Mouse (Mus musculus): ENCODE data around the gene Rpl9-ps1.

Gene Rpl9-ps1

GRCm38 (mm10) chr11:83619037-83619436 lies 26.4 kb downstream of the Rpl9-ps1 start:
- no peak for DNase-seq

DNA sequence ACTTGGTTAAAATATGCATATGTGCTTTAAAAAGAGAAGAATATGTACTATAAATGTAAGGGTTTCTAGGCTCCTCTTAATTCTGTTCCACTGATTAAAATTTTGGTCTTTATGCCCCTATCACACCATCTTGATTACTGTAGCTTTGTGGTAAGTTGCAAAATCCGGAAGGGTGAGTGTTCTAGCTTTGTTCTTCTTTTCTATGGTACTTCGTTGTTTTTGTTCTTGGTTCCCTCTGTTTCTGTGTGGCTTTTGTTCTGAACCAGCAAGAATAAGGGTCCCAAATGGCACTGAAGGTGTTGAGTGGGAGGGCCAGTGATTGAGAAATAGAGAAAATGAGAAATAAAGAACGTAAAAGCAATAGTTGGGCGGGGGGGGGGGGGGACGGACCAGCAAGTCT lies 27.2 kb downstream of the Rpl9-ps1 start:
- DNase-seq, result no peak

GRCm38 (mm10) chr11:83616586-83616985 lies 28.8 kb downstream of the Rpl9-ps1 start:
- DNase-seq, result no peak

DNA sequence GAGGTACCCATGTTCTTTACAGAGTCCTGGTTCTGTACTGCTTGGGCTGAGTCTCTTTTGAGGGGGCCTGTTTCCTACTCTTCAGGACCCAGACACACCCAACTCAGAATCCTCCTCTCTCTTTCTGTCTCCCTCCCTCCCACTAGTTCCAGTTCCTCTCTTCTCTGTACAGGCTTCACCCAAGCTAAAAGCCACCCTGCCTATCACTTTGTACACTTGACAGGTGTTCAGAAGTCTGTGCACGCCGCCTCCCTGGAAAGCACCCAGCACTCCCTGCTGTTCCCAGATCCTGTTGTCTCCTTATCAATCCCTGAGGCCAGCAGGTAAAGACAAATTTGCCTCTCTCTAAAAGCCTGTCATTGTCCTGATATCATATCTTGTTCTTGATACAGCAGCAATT lies 34.5 kb downstream of the Rpl9-ps1 start:
- no peak for DNase-seq

DNA sequence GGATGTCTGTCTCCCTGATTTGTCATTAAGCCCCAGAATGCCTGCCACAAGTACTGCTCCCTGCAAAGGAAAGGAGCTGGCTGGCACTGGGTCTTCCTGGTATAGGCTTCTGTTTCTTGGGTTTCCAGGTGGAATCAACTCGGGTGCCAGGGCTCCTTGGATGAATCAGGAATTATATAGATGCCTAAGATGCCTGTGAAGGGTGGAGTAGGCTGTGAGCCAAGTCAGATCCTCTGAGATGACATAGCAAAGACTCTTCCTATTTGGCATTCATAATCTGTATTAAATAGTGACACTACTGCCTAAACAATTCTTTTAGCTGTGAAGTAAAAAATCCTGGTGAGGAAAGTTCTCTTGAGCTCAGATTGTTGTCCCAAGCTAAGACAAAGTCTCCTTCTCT lies 39.0 kb downstream of the Rpl9-ps1 start:
- no peak for DNase-seq

DNA sequence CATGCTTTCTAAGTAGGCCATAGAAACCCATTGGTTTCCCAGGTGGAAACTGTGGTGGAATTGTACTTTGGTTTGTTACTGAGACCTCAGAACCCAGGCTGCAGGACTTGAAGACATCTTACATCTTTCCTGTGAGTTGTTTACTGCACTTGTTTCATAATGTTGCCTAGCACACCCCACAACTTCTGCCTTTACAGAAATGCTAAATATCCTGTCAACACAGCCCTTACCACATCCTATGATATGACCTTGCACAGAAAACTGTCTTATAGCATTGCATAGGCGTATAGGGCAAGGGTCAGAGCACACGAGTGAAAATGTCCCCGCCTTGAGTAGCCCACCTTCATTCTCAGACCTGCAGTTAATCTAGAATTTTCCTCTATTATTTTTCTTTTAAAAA lies 39.9 kb downstream of the Rpl9-ps1 start:
- DNase-seq, result no peak

GRCm38 (mm10) chr11:83604698-83605097 lies 40.7 kb downstream of the Rpl9-ps1 start:
- no peak for DNase-seq

GRCm38 (mm10) chr11:83603399-83603798 lies 42.0 kb downstream of the Rpl9-ps1 start:
- DNase-seq, result no peak

GRCm38 (mm10) chr11:83600576-83600975 lies 44.8 kb downstream of the Rpl9-ps1 start:
- DNase-seq, result no peak

DNA sequence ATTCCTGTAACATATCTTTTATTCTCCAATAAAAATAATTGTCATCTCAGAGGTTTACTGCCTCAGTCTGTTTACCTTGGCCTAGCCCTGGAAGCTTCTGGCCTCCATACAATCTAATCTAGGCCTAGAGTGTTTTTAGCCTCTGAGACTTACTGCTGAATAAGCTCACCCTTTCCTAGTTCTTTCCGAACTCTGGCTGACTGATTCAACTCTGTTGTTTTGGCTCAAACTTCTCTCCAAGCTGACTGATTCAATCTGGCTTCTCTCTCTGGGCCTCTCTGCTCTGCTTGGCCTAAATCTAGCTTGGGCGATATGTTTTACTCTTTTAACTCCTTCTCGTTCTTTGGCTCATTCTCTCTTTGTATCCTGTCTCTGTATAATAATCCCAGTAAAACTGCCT lies 46.4 kb downstream of the Rpl9-ps1 start:
- no peak for DNase-seq

GRCm38 (mm10) chr11:83598207-83598837 lies 47.1 kb downstream of the Rpl9-ps1 start:
- no peak for DNase-seq

DNA sequence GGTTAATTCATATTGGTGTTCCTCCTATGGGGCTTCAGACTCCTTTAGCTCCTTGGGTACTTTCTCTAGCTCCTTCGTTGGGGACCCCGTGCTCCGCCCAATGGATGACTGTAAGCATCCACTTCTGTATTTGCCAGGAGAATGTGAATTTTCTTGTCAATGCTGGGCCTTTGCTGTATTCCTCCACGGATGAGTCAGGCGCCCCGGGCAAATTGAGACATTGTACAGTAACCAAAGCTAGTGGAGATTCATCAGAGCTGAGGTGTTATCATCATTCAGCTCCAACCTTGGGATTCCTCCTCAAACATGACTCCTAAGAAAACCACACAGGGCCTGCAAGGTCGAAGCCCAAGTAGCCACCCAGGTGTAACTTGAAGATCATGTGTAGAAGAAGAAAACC lies 47.6 kb downstream of the Rpl9-ps1 start:
- no peak for DNase-seq

GRCm38 (mm10) chr11:83595669-83596455 lies 49.6 kb downstream of the Rpl9-ps1 start:
- DNase-seq, result no peak

Data from kidney, postnatal 4 days (tissue).